8 mouse cellular contexts compared by ENCODE assay signal in genomic region chr6:86547880-86548367, GRCm38 (mm10). TPM values are rescaled to one million over a fixed set of nuclear protein-coding genes. Genes with fewer than 3 reads are reported as not detected.
DNase-seq lines count a peak whose midpoint lies in the region; ATAC-seq lines count a peak whose summit lies in the region.

No protein-coding gene starts in this region.

- peak; percentile 69 for DNase-seq in CD4-positive, CD25-positive, alpha-beta regulatory T cell, adult 2 months (ENCODE audit: low read depth, low spot score)
- peak; percentile 65 for DNase-seq in kidney, adult 9 months
- DNase-seq in lung, postnatal 14 days: peak; percentile 40
- no peak for DNase-seq in left cerebral cortex, postnatal 10 days (ENCODE audit: extremely low spot score in 1 of 2, low spot score in 2 of 2)
- DNase-seq in cerebellum, adult 11 months: no peak
- DNase-seq in urinary bladder, adult 2 months (ENCODE audit: low spot score): no peak
- no peak for DNase-seq in frontal cortex, adult 2 months (ENCODE audit: extremely low spot score in 1 of 2, low spot score in 1 of 2)

- ATAC-seq in granulocyte monocyte progenitor cell, adult 5-6 weeks (replicated peaks; ENCODE audit: poor library complexity, severe bottlenecking): peak; percentile 89

- intact Hi-C loops in left cerebral cortex, postnatal 10 days (cut with DNase I): no loop called here

RNA-seq across cellular contexts. Expression of gene Pcbp1, which starts 21.8 kb away (rescaled TPM):
- total RNA-seq in granulocyte monocyte progenitor cell, adult 5-6 weeks (2014; fragmentation: Nextera tagmentation): 258 and 285 TPM in 2 replicates
- total RNA-seq in granulocyte monocyte progenitor cell, adult 5-6 weeks (2017): 130 and 152 TPM in 2 replicates
- 100 to 1,000 TPM; 175 to 177 TPM for total RNA-seq in left cerebral cortex, postnatal 10 days (2021)
- polyA plus RNA-seq in urinary bladder, adult 2 months (2012; rRNA removed): 153 and 183 TPM in 2 replicates
- 169 and 180 TPM in 2 replicates for polyA plus RNA-seq in frontal cortex, adult 2 months (2012; rRNA removed)

Comparison
In these comparisons a context has a peak if more than half of its experiments do, and no peak if none do; other contexts are left out.
1. DNase-seq: peak in CD4-positive, CD25-positive, alpha-beta regulatory T cell, adult 2 months (single experiment), kidney, adult 9 months (single experiment) and lung, postnatal 14 days (single experiment); none in left cerebral cortex, postnatal 10 days (0 of 2), cerebellum, adult 11 months (single experiment), urinary bladder, adult 2 months (single experiment) and frontal cortex, adult 2 months (0 of 2).